Mouse (Mus musculus) thymus, postnatal 10 days (tissue): ENCODE data around the gene Thegl.
A peak's percentile ranks its signal among the peaks of the same experiment; 100 is the strongest.
"Not testable (repeated sequence)": the region's sequence is repeated elsewhere in the genome, so short reads cannot be mapped to it uniquely, and the experiment has no call there.

Experiments used
- DNase-seq, 2 experiments: peaks; one replicate each; pipeline ENCODE4 v3.0.0; 2021; ENCODE audit warnings: low spot score in 2 of 2

Gene Thegl

GRCm38 (mm10) chr5:77015544-77016482 lies at the start of gene Thegl:
Gene Thegl, plus strand, starts transcription at chr5:77016023.
- peak; percentile 18 to 44 for DNase-seq

- DNase-seq = no peak
Observed at GRCm38 (mm10) chr5:76969250-76969649, 46.6 kb upstream of the Thegl start.

DNA sequence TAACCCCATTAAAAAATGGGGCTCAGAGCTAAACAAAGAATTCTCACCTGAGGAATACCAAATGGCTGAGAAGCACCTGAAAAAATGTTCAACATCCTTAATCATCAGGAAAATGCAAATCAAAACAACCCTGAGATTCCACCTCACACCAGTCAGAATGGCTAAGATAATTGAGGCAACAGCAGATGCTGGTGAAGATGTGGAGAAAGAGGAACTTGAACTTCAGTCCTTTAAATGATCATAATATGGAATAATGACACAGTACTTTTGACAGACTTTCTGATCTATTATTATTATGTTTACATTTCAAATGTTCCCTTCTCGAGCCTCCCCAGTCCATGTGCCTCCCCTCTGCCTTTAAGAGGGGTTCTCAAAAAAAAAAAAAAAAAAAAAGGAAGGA lies 44.7 kb upstream of the Thegl start:
- not testable (repeated sequence) for DNase-seq

DNA sequence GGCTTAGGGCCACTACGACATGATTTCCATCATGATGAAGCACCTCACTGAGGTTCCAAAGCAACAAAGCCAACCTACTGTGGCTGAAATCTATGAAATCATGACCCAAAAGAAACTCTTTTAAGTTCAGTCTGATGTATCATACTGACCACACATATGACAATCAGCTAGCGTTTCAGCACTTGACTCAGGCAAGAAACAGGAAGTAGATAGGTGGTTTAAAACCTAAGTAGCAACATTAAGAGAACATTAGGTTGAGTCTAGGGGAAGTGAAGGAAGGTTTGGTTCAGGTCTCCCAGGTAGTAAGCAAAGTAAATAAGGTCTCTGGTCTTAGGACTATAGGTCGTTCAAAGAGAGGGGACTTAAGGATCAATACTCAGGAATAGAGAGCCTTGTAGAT lies 42.3 kb upstream of the Thegl start:
- no peak for DNase-seq

- DNase-seq = no peak
Observed at GRCm38 (mm10) chr5:76974207-76974553, 41.6 kb upstream of the Thegl start.

DNA sequence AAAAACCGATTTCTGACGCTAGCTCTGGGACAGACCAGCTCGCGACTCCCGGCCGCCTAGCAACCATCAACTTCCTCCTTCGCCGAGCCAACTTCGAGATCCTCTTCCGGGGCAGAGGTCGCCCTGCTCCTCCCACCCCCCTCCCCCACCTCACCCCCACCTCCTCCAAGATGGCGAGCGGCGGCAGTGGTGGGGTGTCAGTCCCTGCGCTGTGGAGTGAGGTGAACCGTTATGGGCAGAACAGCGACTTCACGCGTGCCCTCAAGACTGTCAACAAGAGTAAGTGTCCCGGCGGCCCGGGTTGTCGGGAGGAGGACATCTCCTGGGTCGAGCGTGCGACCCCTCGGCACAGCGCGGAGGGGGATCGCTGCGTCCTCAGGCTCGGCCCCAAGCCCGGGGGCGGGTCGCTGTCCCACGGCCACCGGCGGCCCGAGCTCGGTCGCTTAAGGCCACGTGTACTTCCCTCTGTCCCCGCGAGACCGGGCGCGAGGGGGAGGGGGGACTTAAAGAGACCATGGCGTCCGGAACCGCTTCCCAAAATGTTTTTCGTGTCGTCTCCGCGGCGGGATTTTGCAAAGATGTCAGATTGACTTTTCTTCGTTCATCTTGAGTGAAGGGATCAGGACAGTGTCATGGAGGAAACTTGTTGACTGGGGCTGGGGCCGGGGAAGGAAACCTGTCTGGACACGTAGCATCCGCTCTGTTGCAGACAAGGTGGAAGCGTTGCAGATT lies 41.1 kb upstream of the Thegl start, which contains the start of gene Srp72:
Gene Srp72, plus strand, starts transcription at position 130 of the 732 bp plus-strand sequence.
- peak; percentile 74 to 89 for DNase-seq

- DNase-seq = no peak
Observed at GRCm38 (mm10) chr5:76975736-76976135, 40.1 kb upstream of the Thegl start.

DNA sequence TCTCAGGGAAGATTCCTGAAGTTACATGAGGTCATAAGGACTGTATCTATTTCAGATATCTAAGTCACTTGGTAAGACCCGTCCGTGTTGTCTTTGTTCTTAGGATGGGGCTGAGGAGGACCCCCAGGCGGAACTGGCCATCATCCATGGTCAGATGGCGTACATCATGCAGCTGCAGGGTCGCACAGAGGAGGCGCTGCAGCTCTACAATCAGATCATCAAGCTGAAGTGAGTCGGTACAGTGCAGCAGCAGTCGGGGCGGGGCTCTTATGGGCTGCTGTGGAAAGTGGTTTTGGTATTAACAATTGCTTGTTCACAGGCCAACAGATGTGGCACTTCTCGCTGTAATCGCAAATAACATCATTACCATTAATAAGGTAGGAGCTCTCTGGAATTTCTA lies 31.8 kb upstream of the Thegl start:
- no peak for DNase-seq

- no peak for DNase-seq
Observed at GRCm38 (mm10) chr5:76990789-76991188, 25.0 kb upstream of the Thegl start.

DNA sequence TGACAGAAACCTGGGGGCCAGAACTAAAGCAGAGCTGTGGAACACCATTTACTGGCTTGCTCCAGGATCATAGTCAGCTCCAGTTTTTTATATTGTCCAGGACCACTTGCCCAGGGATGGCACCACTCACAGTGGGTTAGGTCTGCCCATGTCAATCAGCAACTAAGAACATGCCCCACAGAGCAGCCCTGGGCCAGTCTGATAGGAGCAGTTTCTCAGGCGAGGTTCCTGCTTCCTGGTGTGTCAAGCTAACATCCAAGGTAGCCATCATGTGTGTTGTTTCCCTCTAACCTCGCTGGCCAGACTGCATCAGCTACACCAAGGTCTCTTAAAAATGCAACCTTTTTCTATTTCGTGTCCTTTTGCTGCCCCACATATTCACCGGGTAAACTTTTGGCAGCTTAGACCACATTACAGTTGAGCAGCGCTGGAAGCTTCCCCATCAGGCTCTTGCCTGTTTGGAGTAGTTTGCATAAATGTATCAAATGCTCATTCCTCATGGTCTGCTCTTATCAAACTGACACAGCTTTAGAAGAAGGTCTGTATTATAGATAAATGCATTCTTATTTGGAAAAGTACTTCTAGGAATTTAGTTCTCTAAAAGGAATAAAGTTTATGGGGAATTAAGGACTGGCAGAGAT lies 22.5 kb upstream of the Thegl start:
- DNase-seq = no peak

GRCm38 (mm10) chr5:76998416-76998815 lies 17.4 kb upstream of the Thegl start:
- DNase-seq = no peak

DNA sequence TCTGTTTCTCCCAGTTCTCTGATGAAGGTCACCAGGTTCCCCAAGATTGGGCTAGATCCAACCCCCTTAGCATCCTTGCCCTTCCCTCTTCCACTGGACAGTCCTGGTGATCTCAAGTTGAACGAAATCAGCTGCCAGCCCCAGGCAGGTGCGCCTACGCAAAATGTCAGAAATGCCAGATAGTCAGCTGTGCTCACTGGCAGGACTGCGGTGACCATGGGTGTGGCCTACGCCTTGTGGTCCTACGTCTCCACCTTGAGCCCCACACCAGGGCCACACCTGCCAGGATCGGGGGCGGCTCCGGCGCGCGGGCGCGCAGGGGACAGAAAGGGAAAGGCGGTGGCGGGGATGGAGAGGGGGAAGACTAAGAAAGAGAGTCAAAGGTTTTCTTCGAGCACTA lies 14.6 kb upstream of the Thegl start:
- DNase-seq = no peak

GRCm38 (mm10) chr5:77004051-77004821 lies 11.6 kb upstream of the Thegl start, which contains the start of gene Arl9:
Gene Arl9, plus strand, starts transcription at chr5:77004055.
- no peak for DNase-seq

DNA sequence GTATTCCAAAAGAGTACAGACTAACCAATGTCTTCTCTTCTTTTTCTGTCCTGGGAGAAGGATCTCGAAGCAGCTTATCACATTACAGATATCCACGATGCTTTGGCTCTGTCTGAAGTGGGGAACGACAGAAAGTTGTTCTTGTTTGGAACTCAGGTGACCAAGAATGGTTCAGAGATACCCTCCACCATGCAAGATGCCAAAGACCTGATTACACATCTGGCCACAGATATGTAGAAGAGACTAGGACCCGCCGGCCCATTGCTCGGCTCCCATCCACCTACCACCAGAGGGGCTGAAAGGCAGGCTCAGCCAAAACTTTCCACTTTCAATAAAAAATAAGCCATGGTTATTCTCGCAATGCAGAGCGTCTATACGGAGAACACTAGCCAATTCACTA lies 5.5 kb upstream of the Thegl start:
- no peak for DNase-seq

GRCm38 (mm10) chr5:77011082-77011481 lies 4.7 kb upstream of the Thegl start:
- DNase-seq = no peak

- DNase-seq = no peak
Observed at GRCm38 (mm10) chr5:77013171-77013570, 2.7 kb upstream of the Thegl start.

GRCm38 (mm10) chr5:77028034-77028433 lies 12.2 kb downstream of the Thegl start:
- DNase-seq = no peak

GRCm38 (mm10) chr5:77029735-77030134 lies 13.9 kb downstream of the Thegl start:
- peak in 1 of 2 experiments; percentile 23 for DNase-seq

GRCm38 (mm10) chr5:77035101-77035500 lies 19.3 kb downstream of the Thegl start:
- not testable (repeated sequence) for DNase-seq

- no peak for DNase-seq
Observed at GRCm38 (mm10) chr5:77038451-77038850, 22.6 kb downstream of the Thegl start.

DNA sequence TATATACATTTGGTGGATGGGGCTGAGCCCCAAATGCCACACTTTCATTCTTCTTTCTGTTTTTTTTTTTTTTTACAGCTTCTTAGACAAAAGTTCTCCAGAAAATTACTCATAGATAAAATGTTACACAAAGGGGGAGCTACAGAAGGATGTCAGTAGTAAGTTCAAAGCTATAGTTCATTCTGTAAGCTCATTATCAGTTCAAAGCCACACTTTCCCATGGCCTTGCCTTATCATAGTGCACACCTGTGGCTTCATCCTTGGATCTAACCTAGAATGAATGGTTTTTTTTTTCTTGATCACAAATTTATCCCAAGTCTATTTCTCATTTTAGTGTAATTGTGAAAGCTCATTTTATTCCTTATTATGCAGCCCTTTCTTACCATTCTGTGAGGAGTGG lies 23.6 kb downstream of the Thegl start:
- no peak for DNase-seq
